Mouse (Mus musculus) T-helper 17 cell (primary cell): Measurements from ENCODE around the gene Szt2.

Experiments
- in situ Hi-C, 2 experiments: fragments of 300-600 bp; cut with MboI, MseI; formaldehyde crosslinking; loops; 1 replicate in 1 of 2; 2 replicates in 1 of 2; pipeline ENCODE4 v1.15.1; 2025; ENCODE audit warnings: high pct_unique_total_duplicates in 2 of 2

Gene Szt2

GRCm38 (mm10) chr4:118416329-118416728, 7.3 kb upstream of the Szt2 start:
- in situ Hi-C loops = no loop called here

- in situ Hi-C loops = no loop called here
These were observed 6.7 kb upstream of the Szt2 start for GRCm38 (mm10) chr4:118415779-118416178.

- in situ Hi-C loops = no loop called here
These were observed 4.5 kb upstream of the Szt2 start for GRCm38 (mm10) chr4:118413553-118413952.

- in situ Hi-C loops = no loop called here
These were observed 1.8 kb upstream of the Szt2 start for GRCm38 (mm10) chr4:118410871-118411270.

GRCm38 (mm10) chr4:118402701-118403100, 6.4 kb downstream of the Szt2 start:
- in situ Hi-C loops = no loop called here

GRCm38 (mm10) chr4:118401918-118402317, 7.2 kb downstream of the Szt2 start:
- in situ Hi-C loops = no loop called here

- in situ Hi-C loops = no loop called here
These were observed 7.7 kb downstream of the Szt2 start for GRCm38 (mm10) chr4:118401421-118401820.

GRCm38 (mm10) chr4:118398400-118398799, 10.7 kb downstream of the Szt2 start:
- in situ Hi-C loops = no loop called here

GRCm38 (mm10) chr4:118396433-118396832, 12.6 kb downstream of the Szt2 start:
- in situ Hi-C loops = no loop called here

GRCm38 (mm10) chr4:118395289-118395688, 13.8 kb downstream of the Szt2 start:
- in situ Hi-C loops = no loop called here

GRCm38 (mm10) chr4:118394505-118394904, 14.6 kb downstream of the Szt2 start:
- in situ Hi-C loops = no loop called here

GRCm38 (mm10) chr4:118390146-118390545, 18.9 kb downstream of the Szt2 start:
- in situ Hi-C loops = no loop called here

- in situ Hi-C loops = no loop called here
These were observed 21.8 kb downstream of the Szt2 start for GRCm38 (mm10) chr4:118387316-118387715.

GRCm38 (mm10) chr4:118383271-118383670, 25.8 kb downstream of the Szt2 start:
- in situ Hi-C loops = no loop called here

GRCm38 (mm10) chr4:118375999-118376398, 33.1 kb downstream of the Szt2 start:
- in situ Hi-C loops = no loop called here

GRCm38 (mm10) chr4:118371822-118372221, 37.3 kb downstream of the Szt2 start:
- in situ Hi-C loops = no loop called here

GRCm38 (mm10) chr4:118368616-118369015, 40.5 kb downstream of the Szt2 start:
- in situ Hi-C loops = no loop called here

- in situ Hi-C loops = no loop called here
These were observed 41.5 kb downstream of the Szt2 start for GRCm38 (mm10) chr4:118367551-118367950.

- in situ Hi-C loops = no loop called here
These were observed 43.1 kb downstream of the Szt2 start for GRCm38 (mm10) chr4:118365991-118366390.

GRCm38 (mm10) chr4:118364641-118365040, 44.4 kb downstream of the Szt2 start:
- in situ Hi-C loops = no loop called here

- in situ Hi-C loops = no loop called here
These were observed 45.1 kb downstream of the Szt2 start for GRCm38 (mm10) chr4:118363985-118364384.

- in situ Hi-C loops = no loop called here
These were observed 46.2 kb downstream of the Szt2 start for GRCm38 (mm10) chr4:118362879-118363278.

- in situ Hi-C loops = no loop called here
These were observed 47.6 kb downstream of the Szt2 start for GRCm38 (mm10) chr4:118361451-118361850.

GRCm38 (mm10) chr4:118359896-118360720, 49.0 kb downstream of the Szt2 start:
- in situ Hi-C loops = no loop called here
